10 mouse cellular contexts compared by ENCODE assay signal in the genomic region with DNA sequence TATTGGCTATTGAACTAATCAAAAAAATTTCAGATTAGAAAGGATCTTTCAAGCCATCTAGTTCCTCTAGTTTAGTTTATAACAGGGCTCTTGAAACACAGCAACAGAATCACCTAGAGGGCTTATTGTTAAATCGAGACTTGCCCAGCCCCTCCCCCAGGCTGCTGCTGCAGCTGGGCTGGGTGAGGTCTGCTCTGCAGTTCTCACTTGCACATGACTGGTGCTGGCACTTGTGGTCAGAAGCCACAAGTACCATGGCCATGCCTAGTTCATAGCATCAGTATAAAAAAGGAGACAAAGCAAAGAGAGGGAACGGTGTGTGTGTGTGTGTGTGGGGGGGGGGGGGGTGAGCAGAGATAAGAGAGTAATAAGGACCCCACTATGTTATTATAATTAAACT. TPM values are rescaled to one million over a fixed set of nuclear protein-coding genes. Genes with fewer than 3 reads are reported as not detected.
DNase-seq lines count a peak whose midpoint lies in the region; ATAC-seq and TF ChIP-seq lines count a peak whose summit lies in the region.
"Had no signal": no experiment of that assay in that cellular context is flagged by ENCODE, and none has a peak within 500 bp of the region (broad histone marks: within the 10 kb centered on the region; RNA-seq: fewer than 3 reads in every experiment).

No protein-coding gene starts in this region.

- no peak for TF ChIP-seq CTCF in brain, embryonic 14.5 days (IDR thresholded peaks at IDR 0.05; ENCODE audit: borderline replicate concordance, extremely low read depth, insufficient read depth, insufficient read length)

- no peak overlapping the region for H3K27ac ChIP-seq in kidney, embryonic 16.5 days (ENCODE audit: low read length)
- H3K27ac ChIP-seq in limb, embryonic 10.5 days, result no peak overlapping the region
- H3K27ac ChIP-seq: embryonic facial prominence, embryonic 13.5 days; lung, embryonic 15.5 days had no signal

- WGBS in kidney, embryonic 16.5 days, result 34% methylated on average over 2 of the region's 2 CpGs
- 52% methylated on average over 2 of the region's 2 CpGs for WGBS in limb, embryonic 10.5 days

- H3K4me2 ChIP-seq in kidney, embryonic 16.5 days (replicated peaks; ENCODE audit: low read depth, low read length), result no peak overlapping the region
- H3K4me2 ChIP-seq: embryonic facial prominence, embryonic 13.5 days; lung, embryonic 15.5 days had no signal

- TF ChIP-seq POLR2A in brain, embryonic 14.5 days (IDR thresholded peaks at IDR 0.05; ENCODE audit: borderline replicate concordance, extremely low read depth, insufficient read depth, insufficient read length, poor library complexity, severe bottlenecking), result no peak

- intact Hi-C loops in heart, postnatal 10 days (cut with DNase I), result no loop called here

- H3K9ac ChIP-seq in kidney, embryonic 16.5 days (replicated peaks; ENCODE audit: low read length), result no peak overlapping the region
- H3K9ac ChIP-seq: embryonic facial prominence, embryonic 13.5 days; lung, embryonic 15.5 days had no signal

- H3K9me3 ChIP-seq in kidney, embryonic 16.5 days (ENCODE audit: low read length), result no peaks in the 10 kb centered on the region
- no peaks in the 10 kb centered on the region for H3K9me3 ChIP-seq in limb, embryonic 10.5 days (replicated peaks)
- H3K9me3 ChIP-seq: embryonic facial prominence, embryonic 13.5 days; lung, embryonic 15.5 days had no signal

- no peaks in the 10 kb centered on the region for H3K36me3 ChIP-seq in kidney, embryonic 16.5 days (ENCODE audit: insufficient read depth, low read length)
- H3K36me3 ChIP-seq in limb, embryonic 10.5 days, result no peaks in the 10 kb centered on the region
- H3K36me3 ChIP-seq in splenic B cell, adult 2 months (ENCODE audit: control insufficient read depth, insufficient read depth, low read length, poor library complexity, severe bottlenecking), result no peaks in the 10 kb centered on the region
- H3K36me3 ChIP-seq: embryonic facial prominence, embryonic 13.5 days; lung, embryonic 15.5 days had no signal

- no peaks in the 10 kb centered on the region for H3K27me3 ChIP-seq in kidney, embryonic 16.5 days (ENCODE audit: insufficient read depth, low read length)
- H3K27me3 ChIP-seq in limb, embryonic 10.5 days (ENCODE audit: low read depth, poor library complexity, severe bottlenecking), result no peaks in the 10 kb centered on the region
- no peaks in the 10 kb centered on the region for H3K27me3 ChIP-seq in splenic B cell, adult 2 months (ENCODE audit: control insufficient read depth, insufficient read depth, low read length, poor library complexity, severe bottlenecking)
- H3K27me3 ChIP-seq: embryonic facial prominence, embryonic 13.5 days; lung, embryonic 15.5 days had no signal

- H3K4me1 ChIP-seq in kidney, embryonic 16.5 days (ENCODE audit: insufficient read depth, low read length), result no peaks in the 10 kb centered on the region
- H3K4me1 ChIP-seq in limb, embryonic 10.5 days, result peaks cover 13% of the 10 kb centered on the region

- 0 out of 2 replicates have a peak, but pooled peaks have one; percentile 27 for ATAC-seq in kidney, embryonic 16.5 days (ENCODE audit: low FRiP score, low TSS enrichment)

- no peak for DNase-seq in kidney, postnatal 14 days
- DNase-seq in brain, embryonic 14.5 days (ENCODE audit: low read depth), result peak; percentile 50
- peak; percentile 41 for DNase-seq in limb, embryonic 10.5 days (ENCODE audit: low spot score)
- DNase-seq in splenic B cell, adult 2 months (ENCODE audit: low read depth, low spot score), result peak; percentile 62
- DNase-seq in frontal cortex, postnatal 14 days (ENCODE audit: low spot score in 2 of 2), result no peak
- DNase-seq in adrenal gland, postnatal 25 days, result no peak
- DNase-seq in heart, postnatal 10 days, result no peak

- no peak overlapping the region for H3K4me3 ChIP-seq in kidney, embryonic 16.5 days (ENCODE audit: low read length)
- H3K4me3 ChIP-seq in limb, embryonic 10.5 days, result no peak overlapping the region
- H3K4me3 ChIP-seq: embryonic facial prominence, embryonic 13.5 days; lung, embryonic 15.5 days had no signal

RNA-seq across cellular contexts. Expression of a gene that starts 15.7 kb away (rescaled TPM):
- polyA plus RNA-seq in kidney, embryonic 16.5 days (2015; fragmentation: Nextera tagmentation; extraction: Ambion mirVana), result 0.19 and 0.92 TPM in 2 replicates
- polyA plus RNA-seq in brain, embryonic 14.5 days (2012; rRNA removed), result 49.2 and 55.8 TPM in 2 replicates
- polyA plus RNA-seq in limb, embryonic 10.5 days (2016; fragmentation: Nextera tagmentation; extraction: Ambion mirVana), result 0.95 and 1.6 TPM in 2 replicates
- 2.8 and 4.0 TPM in 2 replicates for total RNA-seq in adrenal gland, postnatal 25 days (2021)
- 1 to 10 TPM; 1.9 to 2.0 TPM for total RNA-seq in heart, postnatal 10 days (2021)

Comparison
In these comparisons a context has a peak if more than half of its experiments do, and no peak if none do; other contexts are left out.
1. DNase-seq: peak in brain, embryonic 14.5 days (single experiment), limb, embryonic 10.5 days (single experiment) and splenic B cell, adult 2 months (single experiment); none in kidney, postnatal 14 days (single experiment), frontal cortex, postnatal 14 days (0 of 2), adrenal gland, postnatal 25 days (single experiment) and heart, postnatal 10 days (0 of 2).
2. RNA of a gene that starts 15.7 kb away (polyA plus RNA-seq): 49.2 to 55.8 TPM in brain, embryonic 14.5 days; 0.95 to 1.6 TPM in limb, embryonic 10.5 days and 0.19 to 0.92 TPM in kidney, embryonic 16.5 days; every median in the first group is over 10 times any median in the second.